12 mouse cellular contexts compared by ENCODE assay signal in the genomic region with DNA sequence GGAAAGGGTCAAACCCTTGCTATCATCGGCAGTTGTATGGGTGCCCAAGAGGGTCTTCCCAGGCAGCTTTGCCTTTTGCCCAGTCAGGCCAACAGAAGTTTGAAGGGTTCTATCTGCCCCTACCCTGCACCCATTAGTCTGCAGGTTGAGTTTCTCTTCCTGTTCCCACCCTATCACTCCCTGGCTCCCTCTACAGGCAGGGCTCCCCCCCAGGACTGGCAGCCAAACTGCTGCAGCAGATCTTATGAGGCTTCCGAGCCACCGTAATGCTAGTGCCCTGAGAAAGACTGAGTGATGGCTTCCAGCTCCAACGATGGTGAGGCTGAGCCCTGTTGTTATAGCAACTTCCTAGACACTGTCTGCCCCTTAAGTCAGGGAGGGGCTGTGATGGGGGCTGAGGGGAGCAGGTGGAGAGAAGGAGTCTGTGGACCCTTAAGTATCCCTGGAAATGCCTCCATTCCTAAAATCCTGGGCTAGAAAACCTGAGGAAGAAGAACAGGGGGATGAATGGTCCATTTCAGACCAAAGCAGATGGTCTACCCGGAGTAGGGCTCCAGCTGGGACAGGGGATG. TPM values are rescaled to one million over a fixed set of nuclear protein-coding genes. Genes with fewer than 3 reads are reported as not detected.
DNase-seq lines count a peak whose midpoint lies in the region; ATAC-seq and TF ChIP-seq lines count a peak whose summit lies in the region.
"Had no signal": no experiment of that assay in that cellular context is flagged by ENCODE, and none has a peak within 500 bp of the region (broad histone marks: within the 10 kb centered on the region; RNA-seq: fewer than 3 reads in every experiment).

No protein-coding gene starts in this region.

- WGBS in midbrain, embryonic 12.5 days: 87% methylated on average over 5 of the region's 5 CpGs
- 91% methylated on average over 5 of the region's 5 CpGs for WGBS in midbrain, embryonic 15.5 days

- no peak for ATAC-seq in midbrain, embryonic 12.5 days (ENCODE audit: low FRiP score, low read depth)
- no peak for ATAC-seq in midbrain, embryonic 15.5 days (replicated peaks)
- ATAC-seq: forebrain, embryonic 13.5 days; hindbrain, embryonic 16.5 days; Patski had no signal

- peaks cover 56% of the 10 kb centered on the region for H3K79me2 ChIP-seq in myocyte (ENCODE audit: control insufficient read depth, insufficient read depth)

- H3K4me1 ChIP-seq in midbrain, embryonic 12.5 days: peaks cover 34% of the 10 kb centered on the region
- peaks cover 42% of the 10 kb centered on the region for H3K4me1 ChIP-seq in midbrain, embryonic 15.5 days
- H3K4me1 ChIP-seq in cortical plate, adult 2 months (ENCODE audit: control insufficient read depth, insufficient read depth, low read length): peaks cover 9% of the 10 kb centered on the region

- H3K4me2 ChIP-seq in midbrain, embryonic 12.5 days (replicated peaks): no peak overlapping the region
- no peak overlapping the region for H3K4me2 ChIP-seq in midbrain, embryonic 15.5 days
- H3K4me2 ChIP-seq in myocyte (ENCODE audit: low read depth): peak overlapping the region; percentile 34
- H3K4me2 ChIP-seq: forebrain, embryonic 13.5 days had no signal

- no peaks in the 10 kb centered on the region for H3K27me3 ChIP-seq in midbrain, embryonic 12.5 days
- H3K27me3 ChIP-seq in midbrain, embryonic 15.5 days (replicated peaks): no peaks in the 10 kb centered on the region
- H3K27me3 ChIP-seq in myocyte (ENCODE audit: control insufficient read depth, insufficient read depth, insufficient read length): no peaks in the 10 kb centered on the region
- H3K27me3 ChIP-seq: forebrain, embryonic 13.5 days; lung, embryonic 15.5 days; Patski had no signal

- H3ac ChIP-seq in myocyte (ENCODE audit: control insufficient read depth, insufficient read length): no peak overlapping the region

- peak; percentile 39 for DNase-seq in heart, postnatal 4 days
- DNase-seq in heart, adult 18-20 months: no peak
- DNase-seq in frontal cortex, postnatal 10 days (ENCODE audit: low spot score in 2 of 2): no peak
- DNase-seq: right cerebral cortex, postnatal 25 days had no signal

- TF ChIP-seq POLR2A in cortical plate, adult 2 months (IDR thresholded peaks at IDR 0.05; ENCODE audit: extremely low read depth, insufficient read depth, low read length): no peak
- TF ChIP-seq POLR2A in myocyte (IDR thresholded peaks at IDR 0.05; ENCODE audit: insufficient read length, low read depth): no peak

- H3K9me3 ChIP-seq in midbrain, embryonic 12.5 days: no peaks in the 10 kb centered on the region
- no peaks in the 10 kb centered on the region for H3K9me3 ChIP-seq in midbrain, embryonic 15.5 days
- H3K9me3 ChIP-seq: forebrain, embryonic 13.5 days; lung, embryonic 15.5 days had no signal

- no peak overlapping the region for H3K4me3 ChIP-seq in midbrain, embryonic 12.5 days
- H3K4me3 ChIP-seq in midbrain, embryonic 15.5 days: no peak overlapping the region
- no peak overlapping the region for H3K4me3 ChIP-seq in cortical plate, adult 2 months (ENCODE audit: insufficient read depth, low read length)
- H3K4me3 ChIP-seq in myocyte: no peak overlapping the region
- H3K4me3 ChIP-seq: forebrain, embryonic 13.5 days; lung, embryonic 15.5 days had no signal

- no peak overlapping the region for H3K27ac ChIP-seq in midbrain, embryonic 12.5 days (replicated peaks)
- no peak overlapping the region for H3K27ac ChIP-seq in midbrain, embryonic 15.5 days
- H3K27ac ChIP-seq in cortical plate, adult 2 months (ENCODE audit: insufficient read depth, low read length): no peak overlapping the region
- H3K27ac ChIP-seq: forebrain, embryonic 13.5 days had no signal

- 0 out of 2 replicates have a peak overlapping the region, but pooled peaks have one; percentile 6 for H3K9ac ChIP-seq in midbrain, embryonic 12.5 days (replicated peaks)
- no peak overlapping the region for H3K9ac ChIP-seq in midbrain, embryonic 15.5 days
- H3K9ac ChIP-seq: lung, embryonic 15.5 days had no signal

- TF ChIP-seq CTCF in cortical plate, adult 2 months (IDR thresholded peaks at IDR 0.05; ENCODE audit: extremely low read depth, insufficient read depth, low read length): peak; percentile 11; the same call in 1 of the 2 replicates

- peaks cover 20% of the 10 kb centered on the region for H3K36me3 ChIP-seq in midbrain, embryonic 12.5 days
- H3K36me3 ChIP-seq in midbrain, embryonic 15.5 days (replicated peaks): peaks cover 13% of the 10 kb centered on the region; the same call in 1 of the 2 replicates
- H3K36me3 ChIP-seq in myocyte (ENCODE audit: control insufficient read depth, insufficient read depth): no peaks in the 10 kb centered on the region

TF ChIP-seq in myocyte, 11 proteins besides CTCF, POLR2A, EP300 and RAD21:
- TF ChIP-seq MAX (IDR thresholded peaks at IDR 0.05; ENCODE audit: low read depth): no peak
- no peak for TF ChIP-seq REST (IDR thresholded peaks at IDR 0.05; ENCODE audit: insufficient read depth, insufficient read length)
- no peak for TF ChIP-seq USF1 (IDR thresholded peaks at IDR 0.05; ENCODE audit: low read depth)
- TF ChIP-seq CEBPB (IDR thresholded peaks at IDR 0.05; ENCODE audit: insufficient read depth, poor library complexity, severe bottlenecking): no peak
- no peak for TF ChIP-seq TCF12 (IDR thresholded peaks at IDR 0.05; ENCODE audit: insufficient read depth, poor library complexity, severe bottlenecking)
- TF ChIP-seq POLR2AphosphoS2 (IDR thresholded peaks at IDR 0.05; ENCODE audit: insufficient read length, low read depth): no peak
- TF ChIP-seq SRF (IDR thresholded peaks at IDR 0.05; ENCODE audit: control insufficient read depth, insufficient read length, low read depth): no peak
- TF ChIP-seq MYOG (IDR thresholded peaks at IDR 0.05; ENCODE audit: control insufficient read depth in 1 of 3, insufficient read depth in 1 of 3, insufficient read length in 2 of 3, low read depth in 2 of 3): no peak
- no peak for TF ChIP-seq E2F4 (IDR thresholded peaks at IDR 0.05; ENCODE audit: insufficient read depth)
- no peak for TF ChIP-seq MYOD1 (IDR thresholded peaks at IDR 0.05; ENCODE audit: control insufficient read depth in 1 of 3, insufficient read length in 2 of 3, low read depth in 2 of 3)
- no peak for TF ChIP-seq TCF3 (IDR thresholded peaks at IDR 0.05; ENCODE audit: insufficient read length, low read depth)

RNA-seq across cellular contexts. Expression of gene Prkaca, which starts 4.1 kb away (rescaled TPM):
- 100 to 1,000 TPM; 389 to 405 TPM for total RNA-seq in heart, postnatal 4 days (2021)
- total RNA-seq in heart, adult 18-20 months (2021): 100 to 1,000 TPM; 327 to 347 TPM
- 193 and 207 TPM in 2 replicates for polyA plus RNA-seq in midbrain, embryonic 12.5 days (2016; fragmentation: Nextera tagmentation; extraction: Ambion mirVana)
- polyA plus RNA-seq in midbrain, embryonic 15.5 days (2015; fragmentation: Nextera tagmentation; extraction: Ambion mirVana): 228 and 238 TPM in 2 replicates
- 181 and 183 TPM in 2 replicates for polyA plus RNA-seq in cortical plate, adult 2 months (2012; rRNA removed)
- polyA plus RNA-seq in myocyte (2012; fragmentation: generic; extraction: Trizol): 181 TPM

RNA-seq across cellular contexts. Expression of gene Samd1, which starts 20.6 kb away (rescaled TPM):
- 10 to 100 TPM; 36.6 to 42.9 TPM for total RNA-seq in heart, postnatal 4 days (2021)
- 10 to 100 TPM; 22.0 to 26.7 TPM for total RNA-seq in heart, adult 18-20 months (2021)
- polyA plus RNA-seq in midbrain, embryonic 12.5 days (2016; fragmentation: Nextera tagmentation; extraction: Ambion mirVana): 7.7 and 9.7 TPM in 2 replicates
- 7.1 and 7.2 TPM in 2 replicates for polyA plus RNA-seq in midbrain, embryonic 15.5 days (2015; fragmentation: Nextera tagmentation; extraction: Ambion mirVana)
- 42.4 and 48.4 TPM in 2 replicates for polyA plus RNA-seq in cortical plate, adult 2 months (2012; rRNA removed)
- polyA plus RNA-seq in myocyte (2012; fragmentation: generic; extraction: Trizol): 30.6 TPM

RNA-seq across cellular contexts. Expression of gene Asf1b, which starts 21.6 kb away (rescaled TPM):
- 10 to 100 TPM; 25.8 to 26.1 TPM for total RNA-seq in heart, postnatal 4 days (2021)
- 1 to 10 TPM; 1.3 to 2.0 TPM for total RNA-seq in heart, adult 18-20 months (2021)
- 58.8 and 62.8 TPM in 2 replicates for polyA plus RNA-seq in midbrain, embryonic 12.5 days (2016; fragmentation: Nextera tagmentation; extraction: Ambion mirVana)
- 8.0 and 10.9 TPM in 2 replicates for polyA plus RNA-seq in midbrain, embryonic 15.5 days (2015; fragmentation: Nextera tagmentation; extraction: Ambion mirVana)
- polyA plus RNA-seq in cortical plate, adult 2 months (2012; rRNA removed): 1.2 and 1.4 TPM in 2 replicates
- polyA plus RNA-seq in myocyte (2012; fragmentation: generic; extraction: Trizol): 36.8 TPM

RNA-seq across cellular contexts. Expression of gene Gm10644, which starts 21.9 kb away (rescaled TPM):
- under 1 TPM; 0.27 to 0.41 TPM for total RNA-seq in heart, postnatal 4 days (2021)
- total RNA-seq in heart, adult 18-20 months (2021): 1 to 10 TPM; 1.4 to 1.7 TPM
- polyA plus RNA-seq in midbrain, embryonic 12.5 days (2016; fragmentation: Nextera tagmentation; extraction: Ambion mirVana): 0.76 and 0.88 TPM in 2 replicates
- polyA plus RNA-seq in midbrain, embryonic 15.5 days (2015; fragmentation: Nextera tagmentation; extraction: Ambion mirVana): 0.93 and 1.00 TPM in 2 replicates
- 0.52 and 0.62 TPM in 2 replicates for polyA plus RNA-seq in cortical plate, adult 2 months (2012; rRNA removed)
- polyA plus RNA-seq in myocyte (2012; fragmentation: generic; extraction: Trizol): 0.11 TPM

RNA-seq across cellular contexts. Expression of gene 1700067K01Rik, which starts 24.4 kb away (rescaled TPM):
- under 1 TPM in 1 of 2 experiments, not detected in 1; 0.83 TPM for total RNA-seq in heart, postnatal 4 days (2021)
- under 1 TPM in 1 of 2 experiments, not detected in 1; 0.20 TPM for total RNA-seq in heart, adult 18-20 months (2021)
- 0.89 and 1.1 TPM in 2 replicates for polyA plus RNA-seq in midbrain, embryonic 12.5 days (2016; fragmentation: Nextera tagmentation; extraction: Ambion mirVana)
- polyA plus RNA-seq in midbrain, embryonic 15.5 days (2015; fragmentation: Nextera tagmentation; extraction: Ambion mirVana): 0.66 and 1.0 TPM in 2 replicates
- polyA plus RNA-seq in cortical plate, adult 2 months (2012; rRNA removed): 0.13 and 0.21 TPM in 2 replicates
- polyA plus RNA-seq in myocyte (2012; fragmentation: generic; extraction: Trizol): 0.29 TPM
